Mouse (Mus musculus): Measurements from ENCODE around the gene Spaca7. TPM values are rescaled to one million over a fixed set of nuclear protein-coding genes. Genes with fewer than 3 reads are reported as not detected.
"Not testable (repeated sequence)": the region's sequence is repeated elsewhere in the genome, so short reads cannot be mapped to it uniquely, and the experiment has no call there.

Gene Spaca7
- polyA plus RNA-seq, 1 experiment: not detected

- H3K4me3 ChIP-seq (ENCODE audit: insufficient read depth, low read length): no peak overlapping the region
- no peak overlapping the region for H3K27ac ChIP-seq (ENCODE audit: insufficient read depth, low read length)
- TF ChIP-seq CTCF (IDR thresholded peaks at IDR 0.05; ENCODE audit: borderline replicate concordance, insufficient read depth, low read length) (no peak), POLR2A (IDR thresholded peaks at IDR 0.05; ENCODE audit: low read depth, low read length) (no peak)
Observed at GRCm38 (mm10) chr8:12555515-12556145, 17.2 kb upstream of the Spaca7 start.

GRCm38 (mm10) chr8:12558786-12559185, 14.0 kb upstream of the Spaca7 start:
- TF ChIP-seq POLR2A (IDR thresholded peaks at IDR 0.05; ENCODE audit: low read depth, low read length) (no peak), CTCF (IDR thresholded peaks at IDR 0.05; ENCODE audit: borderline replicate concordance, insufficient read depth, low read length) (no peak)
- Histone ChIP-seq H3K4me3 (ENCODE audit: insufficient read depth, low read length) (no peak overlapping the region), H3K4me1 (ENCODE audit: control insufficient read depth, insufficient read depth, low read length) (no peaks in the 10 kb centered on the region), H3K27ac (ENCODE audit: insufficient read depth, low read length) (no peak overlapping the region)

More at GRCm38 (mm10) chr8:12555515-12556145, 17.2 kb upstream of the Spaca7 start:
- no peaks in the 10 kb centered on the region for H3K4me1 ChIP-seq (ENCODE audit: control insufficient read depth, insufficient read depth, low read length)

GRCm38 (mm10) chr8:12561403-12561960, 11.3 kb upstream of the Spaca7 start:
- Histone ChIP-seq H3K27ac (ENCODE audit: insufficient read depth, low read length) (no peak overlapping the region), H3K4me3 (ENCODE audit: insufficient read depth, low read length) (no peak overlapping the region)
- no peak for TF ChIP-seq POLR2A (IDR thresholded peaks at IDR 0.05; ENCODE audit: low read depth, low read length)
- peak; percentile 77 for TF ChIP-seq CTCF (IDR thresholded peaks at IDR 0.05; ENCODE audit: borderline replicate concordance, insufficient read depth, low read length)

GRCm38 (mm10) chr8:12564307-12564706, 8.5 kb upstream of the Spaca7 start:
- TF ChIP-seq POLR2A (IDR thresholded peaks at IDR 0.05; ENCODE audit: low read depth, low read length) (no peak), CTCF (IDR thresholded peaks at IDR 0.05; ENCODE audit: borderline replicate concordance, insufficient read depth, low read length) (peak; percentile 58; the same call in 1 of the 2 replicates)
- Histone ChIP-seq H3K4me3 (ENCODE audit: insufficient read depth, low read length) (no peak overlapping the region), H3K27ac (ENCODE audit: insufficient read depth, low read length) (no peak overlapping the region), H3K4me1 (ENCODE audit: control insufficient read depth, insufficient read depth, low read length) (no peaks in the 10 kb centered on the region)

More at GRCm38 (mm10) chr8:12561403-12561960, 11.3 kb upstream of the Spaca7 start:
- H3K4me1 ChIP-seq (ENCODE audit: control insufficient read depth, insufficient read depth, low read length): no peaks in the 10 kb centered on the region

- Histone ChIP-seq H3K27ac (ENCODE audit: insufficient read depth, low read length) (no peak overlapping the region), H3K4me3 (ENCODE audit: insufficient read depth, low read length) (no peak overlapping the region), H3K4me1 (ENCODE audit: control insufficient read depth, insufficient read depth, low read length) (no peaks in the 10 kb centered on the region)
- TF ChIP-seq POLR2A (IDR thresholded peaks at IDR 0.05; ENCODE audit: low read depth, low read length) (no peak), CTCF (IDR thresholded peaks at IDR 0.05; ENCODE audit: borderline replicate concordance, insufficient read depth, low read length) (no peak)
Observed at GRCm38 (mm10) chr8:12565488-12565887, 7.3 kb upstream of the Spaca7 start.

GRCm38 (mm10) chr8:12566509-12566908, 6.3 kb upstream of the Spaca7 start:
- no peak for TF ChIP-seq CTCF (IDR thresholded peaks at IDR 0.05; ENCODE audit: borderline replicate concordance, insufficient read depth, low read length)
- TF ChIP-seq POLR2A (IDR thresholded peaks at IDR 0.05; ENCODE audit: low read depth, low read length): no peak
- Histone ChIP-seq H3K4me3 (ENCODE audit: insufficient read depth, low read length) (no peak overlapping the region), H3K27ac (ENCODE audit: insufficient read depth, low read length) (no peak overlapping the region), H3K4me1 (ENCODE audit: control insufficient read depth, insufficient read depth, low read length) (no peaks in the 10 kb centered on the region)

- TF ChIP-seq POLR2A (IDR thresholded peaks at IDR 0.05; ENCODE audit: low read depth, low read length) (no peak), CTCF (IDR thresholded peaks at IDR 0.05; ENCODE audit: borderline replicate concordance, insufficient read depth, low read length) (no peak)
- Histone ChIP-seq H3K4me3 (ENCODE audit: insufficient read depth, low read length) (no peak overlapping the region), H3K4me1 (ENCODE audit: control insufficient read depth, insufficient read depth, low read length) (no peaks in the 10 kb centered on the region), H3K27ac (ENCODE audit: insufficient read depth, low read length) (no peak overlapping the region)
Observed at GRCm38 (mm10) chr8:12576003-12576402, 3.2 kb downstream of the Spaca7 start.

- TF ChIP-seq POLR2A (IDR thresholded peaks at IDR 0.05; ENCODE audit: low read depth, low read length) (no peak), CTCF (IDR thresholded peaks at IDR 0.05; ENCODE audit: borderline replicate concordance, insufficient read depth, low read length) (no peak)
- no peaks in the 10 kb centered on the region for H3K4me1 ChIP-seq (ENCODE audit: control insufficient read depth, insufficient read depth, low read length)
- H3K27ac ChIP-seq (ENCODE audit: insufficient read depth, low read length): no peak overlapping the region
- H3K4me3 ChIP-seq (ENCODE audit: insufficient read depth, low read length): no peak overlapping the region
Observed at GRCm38 (mm10) chr8:12576739-12577138, 3.9 kb downstream of the Spaca7 start.

GRCm38 (mm10) chr8:12579339-12579999, 6.6 kb downstream of the Spaca7 start:
- not testable (repeated sequence) for H3K4me1 ChIP-seq (ENCODE audit: control insufficient read depth, insufficient read depth, low read length); H3K27ac ChIP-seq (ENCODE audit: insufficient read depth, low read length); H3K4me3 ChIP-seq (ENCODE audit: insufficient read depth, low read length)

GRCm38 (mm10) chr8:12583785-12584184, 11.0 kb downstream of the Spaca7 start:
- no peak overlapping the region for H3K4me3 ChIP-seq (ENCODE audit: insufficient read depth, low read length)
- H3K27ac ChIP-seq (ENCODE audit: insufficient read depth, low read length): no peak overlapping the region
- TF ChIP-seq POLR2A (IDR thresholded peaks at IDR 0.05; ENCODE audit: low read depth, low read length): no peak
- TF ChIP-seq CTCF (IDR thresholded peaks at IDR 0.05; ENCODE audit: borderline replicate concordance, insufficient read depth, low read length): no peak
- H3K4me1 ChIP-seq (ENCODE audit: control insufficient read depth, insufficient read depth, low read length): no peaks in the 10 kb centered on the region

Measured in embryonic fibroblast, embryonic 13.5 days (primary cell).